Mouse (Mus musculus): ENCODE measurements around the gene Syt5. TPM values are rescaled to one million over a fixed set of nuclear protein-coding genes. Genes with fewer than 3 reads are reported as not detected.
A peak's percentile ranks its signal among the peaks of the same experiment; 100 is the strongest.

Syt5 gene
- total RNA-seq, 2 experiments from 2014 or later: 0.25 TPM; not detected in 1

DNA sequence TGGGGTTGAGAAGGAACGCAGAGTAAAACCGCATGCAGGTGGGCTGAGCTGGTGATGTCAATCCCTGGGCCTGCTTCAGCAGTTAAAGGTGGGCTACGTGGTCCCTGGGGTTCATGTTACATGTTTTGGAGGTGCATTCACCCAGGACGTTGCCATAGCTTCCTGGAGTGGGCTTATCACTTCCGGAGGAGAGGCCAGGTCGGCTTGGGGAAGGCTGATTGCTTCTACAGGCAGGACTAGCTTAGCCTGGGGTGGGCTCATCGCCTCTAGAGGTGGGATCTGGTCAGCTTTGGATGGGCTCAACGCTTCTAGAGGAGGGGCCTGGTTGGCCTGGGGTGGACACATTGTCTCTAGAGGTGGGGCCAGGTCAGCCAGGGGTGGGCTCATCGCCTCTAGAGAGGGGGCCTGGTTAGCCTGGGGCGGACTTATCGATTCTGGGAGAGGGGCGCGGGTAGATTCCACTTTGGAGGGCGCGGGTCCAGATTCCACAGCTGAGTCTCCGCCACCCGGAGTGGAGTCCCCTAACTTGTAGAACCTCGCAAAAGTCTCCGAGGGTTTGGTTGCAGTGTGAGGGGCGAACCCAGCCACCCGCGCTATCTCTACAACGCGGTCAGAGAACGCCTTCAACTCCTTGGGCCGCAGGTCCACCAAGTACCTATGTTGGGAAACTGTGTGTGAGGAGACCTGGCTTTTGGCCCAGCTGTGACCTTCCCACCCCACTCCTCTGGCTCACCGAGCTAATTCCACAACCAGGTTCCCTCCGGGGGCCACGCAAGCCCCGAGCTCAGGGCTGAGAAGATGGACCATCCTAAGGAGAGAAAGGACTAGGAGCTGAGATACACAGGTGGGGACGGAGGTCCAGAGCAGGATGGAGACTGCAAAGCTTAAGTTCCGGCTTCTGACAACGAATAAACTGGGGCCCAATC lies 23.9 kb downstream of the Syt5 start:
- DNase-seq (ENCODE audit: low spot score in 2 of 2): no peak

- DNase-seq (ENCODE audit: low spot score in 2 of 2): no peak
Measured at GRCm38 (mm10) chr7:4522292-4522691, 25.0 kb downstream of the Syt5 start.

GRCm38 (mm10) chr7:4521231-4522003 lies 25.9 kb downstream of the Syt5 start:
- DNase-seq (ENCODE audit: low spot score in 2 of 2): no peak

DNA sequence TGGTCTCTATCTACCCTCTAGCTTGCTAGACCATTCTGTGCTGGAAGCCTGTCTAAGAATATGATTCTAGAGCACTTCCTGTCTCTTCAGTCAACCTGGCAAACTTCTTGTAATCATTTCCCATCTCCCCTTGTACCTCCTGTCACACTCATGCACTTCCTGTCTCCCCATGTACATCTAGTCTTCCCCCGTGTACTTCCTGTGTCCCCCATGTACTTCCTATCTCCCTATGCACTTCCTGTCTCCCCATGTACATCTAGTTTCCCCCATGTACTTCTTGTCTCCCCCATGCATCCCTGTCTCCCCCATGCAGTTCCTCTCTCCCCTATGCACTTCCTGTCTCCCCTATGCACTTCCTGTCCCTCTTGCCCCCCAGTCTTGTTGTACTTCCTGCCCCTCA lies 28.9 kb downstream of the Syt5 start:
- DNase-seq (ENCODE audit: low spot score in 2 of 2): no peak

DNA sequence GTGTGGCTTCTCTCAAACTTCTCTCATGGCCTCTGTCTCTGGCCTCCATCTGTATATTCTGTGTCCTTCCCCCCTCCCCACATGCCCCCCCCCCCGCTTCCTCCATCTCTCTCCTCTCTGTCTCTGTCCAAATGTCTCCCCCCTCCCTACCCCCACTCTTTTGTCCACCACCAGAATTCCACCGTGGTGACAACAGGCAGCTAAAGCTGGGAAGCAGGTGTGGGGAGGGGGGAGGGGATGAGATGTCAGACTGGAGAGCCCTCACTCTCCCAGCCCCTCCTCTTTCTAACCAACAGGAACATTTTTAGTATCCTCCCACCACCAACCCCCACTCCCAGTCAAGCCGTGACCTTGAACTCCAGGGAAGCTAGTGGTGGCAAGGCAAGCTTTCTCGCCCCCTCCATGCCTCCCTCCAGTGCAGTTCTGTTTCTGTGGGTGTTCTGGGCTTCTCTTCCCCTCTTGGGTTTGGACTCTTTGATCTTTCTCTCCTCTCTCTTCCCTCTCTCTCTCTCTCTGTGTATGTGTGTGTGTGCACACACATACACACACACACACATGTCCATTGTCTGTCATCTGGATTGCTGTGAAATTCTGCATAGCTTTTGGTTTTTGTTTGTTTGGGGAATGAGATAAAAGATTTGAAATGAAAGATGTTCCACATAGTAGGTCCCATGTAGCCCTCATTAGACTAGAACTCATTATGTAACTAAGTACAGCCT lies 30.9 kb downstream of the Syt5 start, which contains the start of gene Tnnt1:
TSS of gene Tnnt1 (minus strand) at position 51 of the 719 bp plus-strand sequence.
- DNase-seq (ENCODE audit: low spot score in 2 of 2): no peak

DNA sequence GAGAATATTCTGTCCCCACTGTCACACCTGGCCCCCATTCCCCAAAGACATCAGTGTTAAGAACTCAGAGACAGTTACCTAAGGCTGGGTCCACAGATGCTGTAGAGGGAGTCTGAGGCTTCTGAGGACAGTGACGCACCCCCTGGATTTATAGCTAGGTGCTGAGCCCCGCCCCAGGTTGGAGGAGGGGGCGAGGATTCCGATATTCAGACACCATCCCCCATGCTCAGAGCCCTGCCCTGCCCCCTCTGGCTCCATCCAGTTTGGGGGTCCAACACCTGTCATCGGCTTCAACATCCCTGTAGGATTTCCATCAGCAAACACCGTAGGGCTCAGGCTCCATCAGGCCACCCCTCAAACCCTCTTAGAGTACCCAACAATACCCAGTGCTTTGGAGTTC lies 31.5 kb downstream of the Syt5 start:
- DNase-seq (ENCODE audit: low spot score in 2 of 2): no peak

GRCm38 (mm10) chr7:4513829-4514712 lies 33.3 kb downstream of the Syt5 start:
- peak in 1 of 2 experiments; percentile 52 for DNase-seq (ENCODE audit: low spot score in 2 of 2)

DNA sequence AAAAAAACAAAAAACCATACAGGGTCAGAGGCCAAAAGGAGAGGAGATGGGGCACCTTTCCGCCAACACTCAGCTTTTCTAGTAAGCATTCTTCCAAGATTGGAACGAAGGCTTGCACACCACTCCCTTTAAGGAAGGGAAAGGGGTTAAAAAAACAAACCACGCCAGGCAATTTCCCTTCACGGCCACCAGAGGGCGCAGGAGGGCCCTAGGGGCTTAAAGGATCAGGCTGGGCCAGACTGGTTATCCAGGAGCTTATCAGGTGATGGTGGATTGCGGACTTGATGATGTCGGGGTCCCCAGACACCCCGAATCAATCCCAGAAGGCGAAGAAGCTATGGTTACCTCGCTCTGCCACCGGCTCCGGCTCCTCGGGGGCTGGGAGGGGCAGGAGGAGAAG lies 34.1 kb downstream of the Syt5 start:
- DNase-seq (ENCODE audit: low spot score in 2 of 2): no peak

DNA sequence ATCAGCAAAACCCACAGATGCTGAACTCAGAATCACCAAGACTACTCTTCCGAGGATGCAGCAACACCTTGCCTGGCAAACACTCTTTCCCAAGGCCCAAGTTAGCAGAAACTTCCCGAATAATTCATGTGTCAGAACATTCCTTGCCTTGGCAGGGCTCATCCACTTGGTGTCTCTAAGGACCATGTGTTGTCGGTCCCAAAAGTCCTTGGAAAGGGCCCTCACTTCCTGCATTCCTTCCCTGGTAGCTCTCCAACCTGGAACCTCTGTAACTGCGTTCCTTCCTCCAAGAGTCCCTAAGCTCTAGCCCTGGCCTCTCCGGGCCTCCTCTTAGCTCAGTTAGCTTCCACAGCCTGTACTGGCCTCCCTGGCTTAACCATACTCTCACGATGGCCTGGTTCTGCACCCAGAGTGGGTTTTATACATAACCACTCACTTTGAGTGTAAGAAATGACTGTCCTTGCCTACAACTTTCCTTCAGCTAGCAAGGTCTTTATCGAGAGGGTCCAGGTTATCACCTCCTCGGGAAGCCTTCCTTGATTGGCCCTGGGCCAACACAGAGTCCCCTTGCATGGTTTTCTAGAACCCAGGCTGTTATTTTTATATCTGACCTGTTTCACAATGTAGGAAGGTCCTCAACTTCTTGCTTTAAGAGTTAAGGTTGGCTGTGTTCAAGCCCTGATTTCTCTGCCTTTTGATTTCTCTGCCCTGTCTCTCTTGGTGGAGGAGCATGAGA lies 35.7 kb downstream of the Syt5 start:
- no peak for DNase-seq (ENCODE audit: low spot score in 2 of 2)

- peak; percentile 55 to 74 for DNase-seq (ENCODE audit: low spot score in 2 of 2)
Measured at GRCm38 (mm10) chr7:4509863-4510608, 37.3 kb downstream of the Syt5 start.

DNA sequence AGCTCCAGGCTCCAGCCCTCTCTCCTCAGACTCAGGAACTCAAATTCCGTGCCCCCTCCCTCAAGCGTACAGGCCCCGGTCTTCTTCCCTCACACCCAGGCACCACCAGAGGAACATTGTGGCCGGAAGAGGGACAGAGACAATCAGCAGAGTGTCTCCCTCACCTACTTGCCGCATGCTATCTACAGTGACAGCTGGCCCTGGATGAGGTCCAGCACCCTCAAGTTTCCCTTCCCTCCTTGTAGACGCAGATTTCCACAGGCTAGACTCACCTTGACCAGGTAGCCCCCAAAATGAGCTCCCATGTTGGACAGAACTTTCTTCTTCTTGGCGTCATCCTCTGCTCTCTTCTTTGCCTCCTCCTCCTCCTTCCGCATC lies 38.6 kb downstream of the Syt5 start:
- no peak for DNase-seq (ENCODE audit: low spot score in 2 of 2)

DNA sequence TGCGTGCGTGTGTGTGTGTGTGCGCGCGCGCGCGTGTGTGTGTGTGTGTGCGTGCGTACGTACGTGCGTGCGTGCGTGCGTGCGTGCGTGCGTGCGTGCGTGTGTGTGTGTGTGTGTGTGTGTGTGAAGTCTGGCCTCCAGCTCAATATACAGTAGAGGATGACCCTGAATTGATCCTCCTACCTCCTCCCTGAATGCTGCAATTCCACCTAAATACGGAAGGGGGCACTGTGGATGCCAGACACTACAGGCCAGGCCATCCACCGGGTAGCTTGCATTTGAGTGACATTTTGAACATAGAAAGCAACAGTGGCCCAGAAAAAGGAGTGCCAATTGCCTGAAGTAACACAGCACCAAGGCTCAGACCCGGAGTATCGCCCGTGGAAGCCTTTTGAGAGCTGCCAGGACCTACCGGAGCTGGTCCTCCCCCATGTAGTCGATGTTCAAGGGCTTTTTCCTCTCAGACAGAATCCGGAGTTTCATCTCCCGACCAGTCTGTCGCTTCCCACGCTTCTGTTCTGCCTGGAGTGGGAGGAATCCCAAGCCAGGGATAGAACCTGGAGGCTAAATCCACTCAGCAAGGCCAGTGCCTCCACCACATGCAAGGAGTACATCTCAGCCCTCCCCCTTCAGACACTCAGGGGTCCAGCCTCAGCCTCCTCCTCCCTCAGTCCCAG lies 39.1 kb downstream of the Syt5 start:
- DNase-seq (ENCODE audit: low spot score in 2 of 2): no peak

- DNase-seq (ENCODE audit: low spot score in 2 of 2): no peak
Measured at GRCm38 (mm10) chr7:4507220-4507619, 40.1 kb downstream of the Syt5 start.

GRCm38 (mm10) chr7:4504646-4505435 lies 42.5 kb downstream of the Syt5 start:
- no peak for DNase-seq (ENCODE audit: low spot score in 2 of 2)

DNA sequence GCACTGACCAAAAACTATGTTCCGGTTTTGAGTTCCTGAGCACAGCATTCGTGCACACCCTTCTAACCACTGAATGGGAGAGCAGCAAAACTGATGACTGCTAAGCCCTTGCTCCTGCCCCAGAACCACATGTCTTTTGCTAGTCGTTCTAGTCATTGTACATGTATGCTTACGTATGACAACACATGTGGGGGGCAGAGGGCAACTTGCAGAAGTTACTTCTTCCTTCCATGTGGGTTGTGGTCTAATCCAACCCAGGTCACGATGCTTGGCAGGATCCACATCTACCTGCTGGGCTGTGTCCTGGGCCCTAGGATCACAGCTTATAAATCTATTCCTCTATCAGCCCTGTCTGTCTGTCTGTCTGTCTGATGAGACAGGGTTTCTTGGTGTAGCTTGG lies 43.5 kb downstream of the Syt5 start:
- DNase-seq (ENCODE audit: low spot score in 2 of 2): no peak

DNA sequence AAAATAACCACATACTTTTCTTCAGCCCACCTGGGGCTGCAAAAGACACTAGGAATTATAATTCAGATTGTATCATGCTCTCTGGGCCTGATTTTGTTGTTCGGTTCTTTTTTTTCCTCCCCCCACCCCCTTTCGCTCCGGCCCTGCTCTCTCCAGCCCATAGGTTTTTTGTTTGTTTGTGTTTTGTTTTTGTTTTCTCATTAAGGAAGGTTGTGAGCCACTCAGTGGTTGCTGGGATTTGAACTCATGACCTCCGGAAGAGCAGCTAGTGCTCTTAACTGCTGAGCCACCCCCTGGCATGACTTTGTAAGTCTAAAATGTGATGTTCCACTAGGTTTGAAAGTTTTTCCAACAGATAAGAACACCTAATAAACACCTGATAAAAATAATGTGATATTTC lies 44.2 kb downstream of the Syt5 start:
- DNase-seq (ENCODE audit: low spot score in 2 of 2): no peak

- DNase-seq (ENCODE audit: low spot score in 2 of 2): no peak
Measured at GRCm38 (mm10) chr7:4502421-4503090, 44.8 kb downstream of the Syt5 start.
